Mouse (Mus musculus): ENCODE measurements around the gene Cep85l. TPM values are rescaled to one million over a fixed set of nuclear protein-coding genes. Genes with fewer than 3 reads are reported as not detected.

Gene Cep85l
- total RNA-seq (2017), result 28.1 and 33.0 TPM in 2 replicates

DNA sequence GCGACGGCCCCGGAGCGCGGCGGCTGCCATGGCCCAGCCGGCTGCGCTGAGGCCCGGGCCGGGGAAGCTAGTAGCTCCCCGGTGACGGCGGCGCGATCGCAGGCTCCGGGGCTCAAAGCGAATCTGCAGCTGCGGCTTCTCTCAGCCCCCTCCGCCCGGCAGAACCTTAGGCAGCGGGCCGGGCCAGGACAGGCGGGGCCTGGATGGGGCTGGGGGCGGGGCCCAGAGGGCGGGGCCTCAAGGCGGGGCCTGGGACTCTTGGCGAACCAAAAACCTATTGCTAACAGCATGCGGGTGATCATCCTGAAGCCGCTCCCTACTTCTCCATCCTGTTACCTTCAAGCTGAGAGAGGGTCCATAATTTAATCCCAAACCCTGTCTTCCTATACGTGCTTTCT, at the start of gene Cep85l:
Gene Cep85l (minus strand): TSS at position 239 of the 398 bp plus-strand sequence.
- ATAC-seq (replicated peaks in 1 of 2; ENCODE audit: insufficient read depth in 1 of 2, low FRiP score in 2 of 2, low TSS enrichment in 1 of 2, low read depth in 1 of 2, poor library complexity in 2 of 2, severe bottlenecking in 2 of 2), result peak; percentile 87 to 88

DNA sequence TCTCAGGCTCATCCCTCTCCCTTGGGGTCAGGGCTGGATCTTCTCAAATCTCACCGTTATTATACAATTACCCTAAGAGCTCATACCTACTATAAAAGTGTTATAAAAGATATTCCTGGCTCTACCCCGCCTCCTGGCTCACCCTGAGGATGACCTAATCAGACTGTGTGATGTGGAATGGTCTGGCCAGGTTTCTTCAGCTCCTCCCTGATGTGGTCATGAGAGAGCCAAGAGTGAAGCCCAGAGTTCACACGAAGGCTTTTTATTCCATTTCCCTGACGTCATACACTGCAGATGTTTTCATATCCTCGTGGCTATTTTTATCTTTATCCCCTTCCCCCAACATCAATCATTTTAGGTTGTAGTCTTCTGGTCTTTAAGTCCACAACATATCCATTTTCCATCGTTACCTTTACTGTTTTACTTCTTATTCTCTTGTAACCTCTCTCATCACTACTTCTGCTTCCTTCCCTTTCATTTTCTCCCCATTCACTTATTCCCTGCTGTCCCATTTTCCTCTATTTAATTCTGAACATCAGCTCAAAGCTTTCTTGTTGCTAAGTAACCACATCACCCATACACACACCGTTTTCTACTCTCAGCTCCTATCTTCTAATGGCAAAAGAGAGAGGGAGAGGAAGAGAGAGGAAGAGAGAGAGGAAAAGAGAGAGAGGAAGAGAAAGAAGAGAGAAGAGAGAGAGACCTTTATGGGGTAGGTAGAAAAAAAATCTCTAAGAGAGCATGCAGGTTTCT, 49.1 kb upstream of the Cep85l start:
- peak; percentile 19 to 27; a peak in 1 of 4 replicates for ATAC-seq (replicated peaks in 1 of 2; ENCODE audit: insufficient read depth in 1 of 2, low FRiP score in 2 of 2, low TSS enrichment in 1 of 2, low read depth in 1 of 2, poor library complexity in 2 of 2, severe bottlenecking in 2 of 2)

DNA sequence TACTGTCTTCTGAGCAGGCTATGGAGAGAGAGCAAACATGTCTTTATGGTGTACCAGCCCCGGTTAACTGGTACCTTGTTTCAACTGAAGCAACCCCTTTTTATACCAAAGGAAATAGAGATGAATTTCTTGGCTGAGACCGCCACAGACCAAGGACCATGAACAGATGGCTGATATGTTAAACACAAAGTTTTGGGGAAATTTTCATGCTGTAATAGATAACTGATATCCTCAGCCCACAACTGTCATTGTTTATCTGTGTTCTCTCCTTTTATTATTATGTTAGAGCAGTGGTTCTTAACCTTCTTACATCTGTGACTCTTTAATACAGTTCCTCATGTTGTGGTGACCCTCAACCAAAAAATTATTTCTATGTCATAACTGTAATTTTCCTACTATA, 46.8 kb upstream of the Cep85l start:
- peak in 1 of 2 experiments; percentile 30; a peak in 1 of 4 replicates for ATAC-seq (replicated peaks in 1 of 2; ENCODE audit: insufficient read depth in 1 of 2, low FRiP score in 2 of 2, low TSS enrichment in 1 of 2, low read depth in 1 of 2, poor library complexity in 2 of 2, severe bottlenecking in 2 of 2)

DNA sequence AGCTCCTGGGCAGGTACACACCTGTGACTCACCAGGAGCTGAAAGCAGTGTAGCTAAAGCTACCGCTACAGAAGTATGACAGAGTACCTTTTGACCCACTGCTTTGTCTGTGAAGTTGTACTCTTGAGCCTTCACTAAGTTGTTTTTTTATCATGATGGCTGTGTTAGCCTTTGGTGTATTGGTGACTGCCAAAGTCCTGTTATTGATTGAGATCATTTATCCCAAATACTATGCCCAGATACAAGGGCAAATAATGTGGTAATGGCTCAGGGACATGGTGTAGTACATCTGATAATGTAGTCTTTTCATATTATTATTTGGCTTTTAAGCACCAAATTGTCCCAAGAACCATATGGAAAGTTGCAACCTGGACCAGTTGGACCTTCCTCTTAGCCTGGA, 43.3 kb upstream of the Cep85l start:
- no peak for ATAC-seq (replicated peaks in 1 of 2; ENCODE audit: insufficient read depth in 1 of 2, low FRiP score in 2 of 2, low TSS enrichment in 1 of 2, low read depth in 1 of 2, poor library complexity in 2 of 2, severe bottlenecking in 2 of 2)

DNA sequence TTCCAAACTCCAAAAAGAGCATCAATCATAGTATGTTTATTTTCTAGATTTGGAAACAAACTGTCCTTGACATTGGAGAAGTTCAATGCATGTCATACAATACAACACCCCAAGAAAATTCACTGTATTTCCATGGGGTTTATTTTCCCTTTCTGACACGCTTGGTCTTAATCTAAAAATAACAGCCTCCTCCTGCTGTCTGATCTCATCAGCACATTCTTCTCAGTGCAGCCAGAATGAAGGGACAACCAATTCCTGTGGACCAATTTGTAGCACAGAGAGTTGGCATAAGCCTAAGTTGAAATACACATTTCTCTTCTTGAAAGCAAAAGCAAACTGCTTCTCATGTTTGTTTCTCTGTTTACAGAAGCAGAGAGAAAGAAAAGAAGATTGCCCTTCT, 42.5 kb upstream of the Cep85l start:
- no peak for ATAC-seq (replicated peaks in 1 of 2; ENCODE audit: insufficient read depth in 1 of 2, low FRiP score in 2 of 2, low TSS enrichment in 1 of 2, low read depth in 1 of 2, poor library complexity in 2 of 2, severe bottlenecking in 2 of 2)

DNA sequence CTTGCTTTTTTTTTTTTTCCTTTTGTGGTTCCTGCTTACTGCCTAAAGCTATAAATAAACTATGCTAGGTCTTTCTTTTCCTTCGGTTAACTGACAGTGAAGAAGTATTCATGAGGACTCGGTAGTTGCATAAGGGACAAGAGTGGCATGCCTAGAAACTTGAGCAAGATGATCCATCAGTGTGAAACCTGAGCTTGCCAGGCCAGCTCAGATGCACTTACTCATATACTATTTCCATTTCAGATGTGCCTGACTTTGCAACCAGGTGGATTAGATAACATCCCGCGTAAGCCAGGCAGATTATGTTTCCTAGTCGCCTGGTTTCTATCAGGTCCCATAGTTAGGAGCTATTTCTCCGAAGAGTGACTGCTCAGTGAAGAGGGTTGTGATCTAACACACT, 41.9 kb upstream of the Cep85l start:
- ATAC-seq (replicated peaks in 1 of 2; ENCODE audit: insufficient read depth in 1 of 2, low FRiP score in 2 of 2, low TSS enrichment in 1 of 2, low read depth in 1 of 2, poor library complexity in 2 of 2, severe bottlenecking in 2 of 2), result peak; percentile 19 to 24; a peak in 2 of 4 replicates

DNA sequence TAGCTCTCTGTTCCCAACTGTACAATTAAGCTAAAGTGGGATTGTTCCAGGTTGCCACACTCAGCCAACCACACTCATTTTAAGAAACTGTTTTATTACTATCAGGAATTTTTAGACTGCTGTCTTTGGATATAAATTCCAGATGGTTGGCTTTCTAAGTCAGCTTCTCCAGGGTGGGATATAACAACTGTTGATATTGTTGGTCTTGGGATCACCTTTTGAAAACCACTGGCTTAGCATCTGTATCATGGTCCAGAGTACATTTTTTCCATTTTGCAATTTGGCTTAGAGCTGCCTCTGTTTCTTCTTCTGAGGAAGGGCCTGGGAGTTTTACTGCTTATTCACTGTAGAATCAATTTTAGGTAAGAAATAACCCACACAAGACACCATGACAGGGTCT, 40.3 kb upstream of the Cep85l start:
- ATAC-seq (replicated peaks in 1 of 2; ENCODE audit: insufficient read depth in 1 of 2, low FRiP score in 2 of 2, low TSS enrichment in 1 of 2, low read depth in 1 of 2, poor library complexity in 2 of 2, severe bottlenecking in 2 of 2), result no peak

DNA sequence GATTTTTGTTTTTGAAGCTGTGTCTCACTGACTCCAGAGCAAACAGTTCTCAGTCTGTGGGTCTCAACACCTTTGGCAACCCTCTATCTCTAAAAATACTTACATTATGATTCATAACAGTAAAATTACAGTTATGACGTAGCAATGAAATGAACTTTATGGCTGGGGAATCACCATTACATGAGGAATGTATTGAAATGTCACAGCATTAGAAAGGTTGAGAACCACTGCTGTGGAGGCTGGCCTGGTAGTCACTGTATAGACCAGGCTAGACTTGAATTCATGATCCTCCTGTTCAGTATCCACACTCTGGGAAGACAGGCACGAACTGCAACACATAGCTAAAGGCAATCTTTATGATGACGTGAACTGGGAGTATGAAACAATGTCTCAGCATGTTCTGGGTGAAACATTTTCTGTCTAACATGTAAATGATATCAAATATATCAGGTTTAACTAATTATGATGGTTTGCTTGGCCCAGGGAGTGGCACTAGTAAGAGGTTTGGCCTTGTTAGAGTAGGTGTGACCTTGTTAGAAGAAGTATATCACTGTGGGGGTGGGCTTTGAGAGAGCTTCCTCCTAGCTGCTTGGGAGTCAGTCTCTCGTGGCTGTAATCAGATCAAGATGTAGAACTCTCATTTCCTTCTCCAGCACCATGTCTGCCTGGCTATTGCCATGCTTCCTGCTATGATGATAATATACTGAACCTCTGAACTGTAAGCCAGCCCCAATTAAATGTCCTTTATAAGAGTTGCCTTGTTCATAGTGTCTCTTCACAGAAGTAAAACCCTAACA, 39.6 kb upstream of the Cep85l start:
- no peak for ATAC-seq (replicated peaks in 1 of 2; ENCODE audit: insufficient read depth in 1 of 2, low FRiP score in 2 of 2, low TSS enrichment in 1 of 2, low read depth in 1 of 2, poor library complexity in 2 of 2, severe bottlenecking in 2 of 2)

DNA sequence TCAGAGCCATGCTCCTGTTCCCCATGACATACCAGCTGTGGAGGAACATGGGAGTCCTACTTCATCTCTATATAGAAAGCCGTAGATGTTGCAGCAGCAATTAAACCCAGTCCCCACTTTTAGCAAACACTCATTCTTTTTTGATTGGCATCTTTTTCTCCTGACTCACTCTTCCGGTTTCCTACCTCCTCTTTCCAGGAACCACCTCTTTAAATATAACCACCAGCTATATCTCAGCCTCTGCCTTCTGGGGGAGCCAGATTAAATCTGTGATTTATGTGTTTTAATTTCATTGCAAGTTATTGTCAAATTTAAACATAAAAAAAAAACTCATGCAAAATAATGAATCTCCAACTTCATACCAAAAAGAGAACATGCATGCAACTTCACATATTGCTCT, 37.3 kb upstream of the Cep85l start:
- peak; percentile 60 to 75 for ATAC-seq (replicated peaks in 1 of 2; ENCODE audit: insufficient read depth in 1 of 2, low FRiP score in 2 of 2, low TSS enrichment in 1 of 2, low read depth in 1 of 2, poor library complexity in 2 of 2, severe bottlenecking in 2 of 2)

DNA sequence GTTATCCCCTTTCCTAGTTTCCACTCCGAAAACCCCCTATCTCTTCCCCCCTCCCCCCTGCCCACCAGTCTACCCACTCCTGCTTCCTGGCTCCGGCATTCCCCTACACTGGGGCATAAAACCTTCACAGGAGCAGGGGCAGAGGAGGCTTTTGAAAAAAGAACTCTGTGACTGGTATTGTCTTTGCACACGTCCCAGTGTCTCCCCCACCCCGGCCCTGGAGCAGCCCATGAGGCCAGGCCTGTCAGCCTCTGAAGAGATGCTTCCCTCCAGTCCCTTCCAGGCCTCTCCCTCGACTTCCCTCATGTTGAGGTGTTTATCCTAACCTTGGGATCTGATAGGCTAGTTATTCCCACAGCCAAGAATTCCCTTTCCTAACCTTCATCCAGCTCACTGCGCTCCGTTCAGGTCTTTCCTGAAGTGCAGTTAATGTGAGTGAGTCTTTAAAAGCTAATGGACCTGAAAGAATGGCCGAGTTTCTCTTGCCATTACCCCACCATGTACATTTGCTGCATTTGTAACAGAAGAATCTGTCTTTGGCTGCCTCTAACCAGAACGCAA, 36.5 kb upstream of the Cep85l start:
- no peak for ATAC-seq (replicated peaks in 1 of 2; ENCODE audit: insufficient read depth in 1 of 2, low FRiP score in 2 of 2, low TSS enrichment in 1 of 2, low read depth in 1 of 2, poor library complexity in 2 of 2, severe bottlenecking in 2 of 2)

DNA sequence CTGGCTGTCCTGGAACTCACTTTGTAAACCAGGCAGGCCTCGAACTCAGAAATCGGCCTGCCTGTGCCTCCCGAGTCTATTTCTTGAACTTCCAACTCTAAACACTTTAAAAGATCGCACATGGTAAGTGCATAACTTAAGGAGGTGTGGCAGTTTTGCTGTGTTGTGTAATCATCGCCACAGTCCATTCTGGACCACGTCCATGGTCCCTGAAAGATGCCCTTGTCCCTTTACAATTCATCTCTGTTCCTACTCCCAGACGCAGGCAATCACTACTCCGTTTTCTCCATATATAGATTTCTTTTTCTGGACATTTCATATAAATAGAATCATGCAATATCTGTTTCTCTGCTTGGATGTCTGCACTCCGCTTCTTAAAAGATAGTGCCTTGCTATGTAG, 35.5 kb upstream of the Cep85l start:
- ATAC-seq (replicated peaks in 1 of 2; ENCODE audit: insufficient read depth in 1 of 2, low FRiP score in 2 of 2, low TSS enrichment in 1 of 2, low read depth in 1 of 2, poor library complexity in 2 of 2, severe bottlenecking in 2 of 2), result no peak

DNA sequence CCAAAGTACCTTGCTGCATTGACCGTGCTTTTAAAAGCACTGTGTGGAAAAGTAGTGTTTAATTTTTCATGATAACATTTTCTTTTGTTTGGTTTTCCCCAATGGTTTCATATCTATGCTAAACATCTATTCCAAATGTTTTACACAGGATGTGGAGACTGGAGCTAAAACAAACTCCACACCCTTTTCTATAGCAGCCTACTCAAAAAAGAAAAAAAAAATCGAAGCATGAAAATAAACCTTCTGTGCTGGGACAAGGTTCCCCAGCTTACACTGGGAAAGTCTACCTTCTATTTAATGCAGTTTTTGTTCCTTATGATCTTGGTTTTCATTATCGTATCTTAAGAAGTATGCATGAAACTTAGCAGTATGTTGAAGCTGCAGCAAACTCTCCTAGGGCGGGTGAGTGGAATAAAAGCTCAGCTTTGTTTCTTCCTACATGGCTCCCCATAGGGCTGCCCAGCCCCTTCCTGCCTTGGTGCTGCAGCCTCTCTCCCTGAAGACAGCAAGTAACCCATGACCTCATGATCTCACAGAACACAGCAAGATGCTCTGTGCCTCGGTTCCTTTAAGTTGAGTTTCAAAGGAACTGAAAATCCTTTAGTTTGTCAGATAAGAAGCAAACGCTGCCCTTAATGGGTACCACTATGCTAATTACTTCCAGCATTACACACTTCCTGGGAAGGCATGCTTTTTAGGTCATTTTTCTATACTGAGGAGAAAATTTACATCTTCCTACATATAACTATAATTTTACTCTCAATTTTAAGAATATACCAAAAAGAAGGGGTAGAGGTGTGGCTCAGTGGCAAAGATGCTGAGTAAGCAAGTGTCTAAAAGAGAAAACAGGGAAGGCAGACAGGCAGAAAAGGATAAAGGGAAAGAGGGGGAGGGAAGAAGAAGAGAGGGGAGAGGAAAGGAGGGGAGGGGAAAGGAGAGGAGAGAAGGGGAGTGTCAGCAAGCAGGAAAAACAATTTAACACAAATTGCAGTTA, 34.6 kb upstream of the Cep85l start:
- ATAC-seq (replicated peaks in 1 of 2; ENCODE audit: insufficient read depth in 1 of 2, low FRiP score in 2 of 2, low TSS enrichment in 1 of 2, low read depth in 1 of 2, poor library complexity in 2 of 2, severe bottlenecking in 2 of 2), result peak in 1 of 2 experiments; percentile 27; a peak in 1 of 4 replicates

DNA sequence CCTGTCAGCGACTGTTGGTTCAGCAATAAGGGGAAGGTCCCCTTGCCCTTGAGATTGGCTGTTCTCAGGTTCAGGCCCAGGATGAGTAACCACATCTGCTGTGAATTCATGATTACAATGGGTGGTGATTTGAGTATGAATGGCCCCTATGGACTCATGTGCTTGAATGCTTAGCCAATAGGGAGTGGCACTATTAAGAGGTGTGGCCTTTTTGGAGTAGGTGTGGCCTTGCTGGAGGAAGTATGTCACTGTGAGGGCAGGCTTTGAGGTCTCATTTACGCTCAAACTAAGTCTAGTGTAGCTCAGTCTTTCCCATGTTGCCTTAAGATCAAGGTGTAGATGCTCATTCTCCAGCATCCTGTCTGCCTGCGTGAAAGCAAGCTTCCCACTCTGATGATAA, 33.2 kb upstream of the Cep85l start:
- ATAC-seq (replicated peaks in 1 of 2; ENCODE audit: insufficient read depth in 1 of 2, low FRiP score in 2 of 2, low TSS enrichment in 1 of 2, low read depth in 1 of 2, poor library complexity in 2 of 2, severe bottlenecking in 2 of 2), result no peak

DNA sequence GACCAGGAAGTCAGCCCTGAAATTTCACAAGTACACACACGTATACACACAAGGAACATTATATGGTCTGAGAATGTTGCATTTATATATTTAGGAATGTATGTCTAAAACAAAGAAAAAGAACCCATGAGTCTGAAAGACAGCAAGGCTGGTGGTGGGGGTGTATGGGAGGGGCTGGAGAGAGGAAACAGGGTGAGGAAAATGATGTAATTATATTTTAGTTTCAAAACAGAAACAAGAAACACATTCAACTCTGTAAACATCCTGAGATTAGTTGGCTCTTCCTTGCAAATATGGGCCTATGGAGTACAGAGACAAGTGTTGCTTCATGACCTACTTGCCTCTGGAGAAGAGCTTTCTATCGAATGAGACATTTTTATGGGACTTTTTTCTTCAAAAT, 32.4 kb upstream of the Cep85l start:
- ATAC-seq (replicated peaks in 1 of 2; ENCODE audit: insufficient read depth in 1 of 2, low FRiP score in 2 of 2, low TSS enrichment in 1 of 2, low read depth in 1 of 2, poor library complexity in 2 of 2, severe bottlenecking in 2 of 2), result no peak; a peak in 1 of 4 replicates

DNA sequence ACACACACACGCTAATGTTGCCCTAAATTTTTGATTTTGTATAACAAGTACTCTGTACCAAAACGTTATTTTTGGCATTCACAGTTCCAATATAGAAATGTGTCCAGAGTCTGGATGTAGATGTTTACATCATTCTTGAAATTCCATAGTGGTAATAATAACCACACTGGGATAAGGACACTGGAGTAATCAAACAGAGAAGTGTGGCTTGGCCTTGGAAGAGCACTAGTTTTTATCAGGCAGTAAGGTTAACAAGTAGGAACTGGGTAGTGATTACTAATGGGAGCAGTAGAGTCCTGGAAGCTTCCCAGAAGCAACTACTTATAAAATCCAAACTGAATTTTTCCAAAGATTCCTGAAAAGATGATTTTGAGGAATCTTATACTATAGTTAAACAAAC, 31.1 kb upstream of the Cep85l start:
- no peak for ATAC-seq (replicated peaks in 1 of 2; ENCODE audit: insufficient read depth in 1 of 2, low FRiP score in 2 of 2, low TSS enrichment in 1 of 2, low read depth in 1 of 2, poor library complexity in 2 of 2, severe bottlenecking in 2 of 2)

DNA sequence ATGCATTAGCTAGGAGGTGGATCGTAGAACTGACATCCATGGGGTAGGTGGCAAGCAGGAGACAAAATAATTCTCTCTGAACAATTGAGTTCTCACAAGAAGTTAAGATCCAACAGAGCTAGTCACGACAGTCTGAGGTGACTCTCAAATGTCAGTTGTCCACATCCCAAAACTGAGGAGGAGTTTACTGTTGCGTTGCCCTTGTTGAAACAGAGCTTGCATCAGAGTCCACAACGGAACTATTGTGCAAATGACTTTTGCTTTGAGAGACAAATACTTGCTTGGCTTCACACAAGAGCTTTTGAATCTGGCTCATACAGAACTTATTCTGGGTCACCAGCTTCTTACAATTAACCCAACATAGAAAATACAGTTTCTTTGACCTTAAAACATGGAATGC, 27.7 kb upstream of the Cep85l start:
- ATAC-seq (replicated peaks in 1 of 2; ENCODE audit: insufficient read depth in 1 of 2, low FRiP score in 2 of 2, low TSS enrichment in 1 of 2, low read depth in 1 of 2, poor library complexity in 2 of 2, severe bottlenecking in 2 of 2), result peak in 1 of 2 experiments; percentile 33; a peak in 1 of 4 replicates

DNA sequence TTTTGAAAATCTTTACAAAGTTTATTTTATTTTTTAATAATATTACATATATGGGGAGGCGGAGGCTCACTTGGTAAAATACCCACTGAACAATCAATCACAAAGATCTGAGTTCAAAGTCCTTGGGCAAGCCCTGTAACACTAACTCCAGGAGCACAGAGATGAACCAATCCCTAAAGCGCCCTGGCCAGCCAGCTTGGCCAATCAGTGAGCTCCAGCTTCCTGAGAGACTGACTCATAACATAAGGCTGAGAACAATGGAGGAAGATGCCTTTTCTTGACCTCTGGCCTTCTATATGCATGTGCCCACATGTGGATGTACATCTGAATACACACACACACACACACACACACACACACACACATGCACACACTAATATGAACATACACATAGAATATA, 27.1 kb upstream of the Cep85l start:
- no peak for ATAC-seq (replicated peaks in 1 of 2; ENCODE audit: insufficient read depth in 1 of 2, low FRiP score in 2 of 2, low TSS enrichment in 1 of 2, low read depth in 1 of 2, poor library complexity in 2 of 2, severe bottlenecking in 2 of 2)

All from hematopoietic stem cell, adult 5-6 weeks (primary cell).